Mouse (Mus musculus): Measurements from ENCODE around the gene Msl1. TPM values are rescaled to one million over a fixed set of nuclear protein-coding genes. Genes with fewer than 3 reads are reported as not detected.

The Msl1 gene
- total RNA-seq, 1 experiment from 2014 or later = 72.8 TPM

- ATAC-seq (replicated peaks; ENCODE audit: low read depth, poor library complexity, severe bottlenecking) = peak; percentile 65
Measured at GRCm38 (mm10) chr11:98775348-98776051, 19.8 kb upstream of the Msl1 start.

- no peak for ATAC-seq (replicated peaks; ENCODE audit: low read depth, poor library complexity, severe bottlenecking)
Measured at GRCm38 (mm10) chr11:98776052-98776764, 19.1 kb upstream of the Msl1 start.

GRCm38 (mm10) chr11:98776843-98777590 is 18.3 kb upstream of the Msl1 start:
- ATAC-seq (replicated peaks; ENCODE audit: low read depth, poor library complexity, severe bottlenecking) = no peak

- ATAC-seq (replicated peaks; ENCODE audit: low read depth, poor library complexity, severe bottlenecking) = no peak
Measured at GRCm38 (mm10) chr11:98777888-98778287, 17.4 kb upstream of the Msl1 start.

GRCm38 (mm10) chr11:98781851-98782512 is 13.3 kb upstream of the Msl1 start:
- ATAC-seq (replicated peaks; ENCODE audit: low read depth, poor library complexity, severe bottlenecking) = no peak

- ATAC-seq (replicated peaks; ENCODE audit: low read depth, poor library complexity, severe bottlenecking) = no peak; the same call in 1 of the 2 replicates
Measured at GRCm38 (mm10) chr11:98782651-98783235, 12.6 kb upstream of the Msl1 start.

- ATAC-seq (replicated peaks; ENCODE audit: low read depth, poor library complexity, severe bottlenecking) = peak; percentile 67
Measured at GRCm38 (mm10) chr11:98783236-98783696, 12.1 kb upstream of the Msl1 start.

- ATAC-seq (replicated peaks; ENCODE audit: low read depth, poor library complexity, severe bottlenecking) = no peak
Measured at GRCm38 (mm10) chr11:98784139-98784538, 11.2 kb upstream of the Msl1 start.

- no peak for ATAC-seq (replicated peaks; ENCODE audit: low read depth, poor library complexity, severe bottlenecking)
Measured at GRCm38 (mm10) chr11:98785214-98785613, 10.1 kb upstream of the Msl1 start.

GRCm38 (mm10) chr11:98785772-98786281 is 9.5 kb upstream of the Msl1 start:
- ATAC-seq (replicated peaks; ENCODE audit: low read depth, poor library complexity, severe bottlenecking) = 0 out of 2 replicates have a peak, but pooled peaks have one; percentile 4

- ATAC-seq (replicated peaks; ENCODE audit: low read depth, poor library complexity, severe bottlenecking) = peak; percentile 45
Measured at GRCm38 (mm10) chr11:98786359-98787214, 8.7 kb upstream of the Msl1 start.

- no peak for ATAC-seq (replicated peaks; ENCODE audit: low read depth, poor library complexity, severe bottlenecking)
Measured at GRCm38 (mm10) chr11:98787229-98787628, 8.1 kb upstream of the Msl1 start.

- ATAC-seq (replicated peaks; ENCODE audit: low read depth, poor library complexity, severe bottlenecking) = no peak
Measured at GRCm38 (mm10) chr11:98787691-98788090, 7.6 kb upstream of the Msl1 start.

GRCm38 (mm10) chr11:98788139-98788538 is 7.2 kb upstream of the Msl1 start:
- ATAC-seq (replicated peaks; ENCODE audit: low read depth, poor library complexity, severe bottlenecking) = no peak

- ATAC-seq (replicated peaks; ENCODE audit: low read depth, poor library complexity, severe bottlenecking) = peak; percentile 86
Measured at GRCm38 (mm10) chr11:98788550-98789218, 6.6 kb upstream of the Msl1 start.

- ATAC-seq (replicated peaks; ENCODE audit: low read depth, poor library complexity, severe bottlenecking) = peak; percentile 31
Measured at GRCm38 (mm10) chr11:98789219-98789807, 6.0 kb upstream of the Msl1 start.

- no peak for ATAC-seq (replicated peaks; ENCODE audit: low read depth, poor library complexity, severe bottlenecking)
Measured at GRCm38 (mm10) chr11:98789824-98790223, 5.5 kb upstream of the Msl1 start.

Measured in common myeloid progenitor, adult 5-6 weeks (primary cell).